Mouse (Mus musculus) CH12.LX (cell line): ENCODE data around the gene Palm2. TPM values are rescaled to one million over a fixed set of nuclear protein-coding genes. Genes with fewer than 3 reads are reported as not detected.

Source experiments
- DNase-seq: peaks from one replicate; pipeline ENCODE4 v3.0.0-alpha.2; 2013; ENCODE audit errors: extremely low read depth
- H3K27ac ChIP-seq: 2 replicates; pipeline ENCODE4 v1.5.1; 2012; ENCODE audit warnings: low read depth, mild to moderate bottlenecking, control low read depth, moderate library complexity; ENCODE audit not compliant: insufficient read depth
- H3K27me3 ChIP-seq: replicated peaks from 2 replicates; pipeline ENCODE3; 2012; ENCODE audit warnings: inconsistent platforms
- H3K36me3 ChIP-seq, 2 experiments: replicated peaks in 1 of 2; 2 replicates each; pipeline versions ENCODE3 to v1.6.1; 2012; ENCODE audit warnings: inconsistent platforms in 1 of 2, low read length in 1 of 2, mild to moderate bottlenecking in 1 of 2, mixed read lengths in 1 of 2, moderate library complexity in 1 of 2; ENCODE audit not compliant: control insufficient read depth in 1 of 2, insufficient read depth in 1 of 2
- H3K4me1 ChIP-seq, 2 experiments: 2 replicates each; pipeline ENCODE4 v1.6.1; 2012; ENCODE audit warnings: inconsistent platforms in 1 of 2, moderate library complexity in 1 of 2; ENCODE audit not compliant: insufficient read depth in 2 of 2, control insufficient read depth in 1 of 2
- H3K4me2 ChIP-seq: 2 replicates; pipeline ENCODE4 v1.6.1; 2012; ENCODE audit warnings: low read depth, mild to moderate bottlenecking, control low read depth; ENCODE audit not compliant: poor library complexity, insufficient read depth, severe bottlenecking
- H3K4me3 ChIP-seq, 3 experiments: fragments of 150-350 bp in 1 of 3; sonication (generic) in 1 of 3; replicated peaks in 1 of 3; 2 replicates each; pipeline versions ENCODE3 to v1.5.1; 2011 to 2012; ENCODE audit warnings: low read depth in 2 of 3, low read length in 2 of 3, mild to moderate bottlenecking in 2 of 3, moderate library complexity in 2 of 3, control low read depth in 1 of 3, improper control_type of control experiment in 1 of 3, inconsistent platforms in 1 of 3, mixed read lengths in 1 of 3; ENCODE audit not compliant: poor library complexity in 1 of 3
- H3K79me2 ChIP-seq: replicated peaks from 2 replicates; pipeline ENCODE4 v1.6.1; 2012; ENCODE audit warnings: mild to moderate bottlenecking, moderate library complexity; ENCODE audit not compliant: control insufficient read depth, poor library complexity, insufficient read depth, severe bottlenecking; ENCODE audit errors: extremely low read depth
- H3K9ac ChIP-seq: 2 replicates; pipeline ENCODE4 v1.6.1; 2012; ENCODE audit warnings: low read depth, mild to moderate bottlenecking, control low read depth, moderate library complexity; ENCODE audit not compliant: insufficient read depth
- H3K9me3 ChIP-seq: replicated peaks from 2 replicates; pipeline ENCODE3; 2012; ENCODE audit warnings: low read length, inconsistent platforms, mixed read lengths
- BHLHE40 ChIP-seq: IDR thresholded peaks from 2 replicates; pipeline ENCODE4 v1.6.1; 2011; ENCODE audit warnings: mild to moderate bottlenecking, low read depth, low read length, improper control_type of control experiment
- CHD2 ChIP-seq: IDR thresholded peaks from 2 replicates; pipeline ENCODE4 v1.6.1; 2011; ENCODE audit warnings: low read length, improper control_type of control experiment
- CTCF ChIP-seq, 2 experiments: IDR thresholded peaks in 1 of 2; conservative IDR thresholded peaks in 1 of 2; 2 replicates each; pipeline ENCODE4 v1.5.1; 2011 to 2012; ENCODE audit warnings: low read depth in 2 of 2, low read length in 2 of 2, improper control_type of control experiment in 1 of 2, inconsistent platforms in 1 of 2, mild to moderate bottlenecking in 1 of 2, moderate library complexity in 1 of 2
- ELF1 ChIP-seq: IDR thresholded peaks from 2 replicates; pipeline ENCODE4 v1.6.1; 2014; ENCODE audit warnings: low read depth, mild to moderate bottlenecking, inconsistent platforms, low read length, improper control_type of control experiment
- ETS1 ChIP-seq: conservative IDR thresholded peaks from 2 replicates; pipeline ENCODE4 v1.6.1; 2012; ENCODE audit warnings: low read depth, mild to moderate bottlenecking, inconsistent platforms, low read length, improper control_type of control experiment, moderate library complexity
- GABPA ChIP-seq: IDR thresholded peaks from 2 replicates; pipeline ENCODE4 v1.6.1; 2012; ENCODE audit warnings: low read depth, low read length, improper control_type of control experiment, inconsistent platforms; ENCODE audit not compliant: insufficient replicate concordance
- JUND ChIP-seq: conservative IDR thresholded peaks from 2 replicates; pipeline ENCODE4 v1.6.1; 2011; ENCODE audit warnings: low read depth, low read length, improper control_type of control experiment
- MAX ChIP-seq: IDR thresholded peaks from 2 replicates; pipeline ENCODE4 v1.6.1; 2011; ENCODE audit warnings: low read length, improper control_type of control experiment
- MAZ ChIP-seq: IDR thresholded peaks from 2 replicates; pipeline ENCODE4 v1.6.1; 2012; ENCODE audit warnings: low read depth, mild to moderate bottlenecking, inconsistent platforms, low read length, improper control_type of control experiment, moderate library complexity
- MEF2A ChIP-seq: IDR thresholded peaks from 2 replicates; pipeline ENCODE4 v1.6.1; 2014; ENCODE audit warnings: low read depth, mild to moderate bottlenecking, inconsistent platforms, low read length, improper control_type of control experiment, borderline replicate concordance
- MXI1 ChIP-seq: IDR thresholded peaks from 2 replicates; pipeline ENCODE4 v1.6.1; 2011; ENCODE audit warnings: mild to moderate bottlenecking, low read depth, low read length, improper control_type of control experiment
- MYC ChIP-seq: IDR thresholded peaks from 2 replicates; pipeline ENCODE4 v1.6.1; 2011; ENCODE audit warnings: low read depth, mild to moderate bottlenecking, improper control_type of control experiment, low read length
- NRF1 ChIP-seq: IDR thresholded peaks from 2 replicates; pipeline ENCODE4 v1.6.1; 2014; ENCODE audit warnings: low read depth, mild to moderate bottlenecking, inconsistent platforms, low read length, improper control_type of control experiment, moderate library complexity
- POLR2A ChIP-seq: IDR thresholded peaks from 2 replicates; pipeline ENCODE4 v1.6.1; 2011; ENCODE audit warnings: low read depth, mild to moderate bottlenecking, improper control_type of control experiment, low read length
- RAD21 ChIP-seq: IDR thresholded peaks from 2 replicates; pipeline ENCODE4 v1.6.1; 2011; ENCODE audit warnings: low read depth, mild to moderate bottlenecking, low read length, improper control_type of control experiment, moderate library complexity
- SIN3A ChIP-seq: IDR thresholded peaks from 2 replicates; pipeline ENCODE4 v1.6.1; 2012; ENCODE audit warnings: low read length, improper control_type of control experiment, inconsistent platforms
- SMC3 ChIP-seq: IDR thresholded peaks from 2 replicates; pipeline ENCODE4 v1.6.1; 2011; ENCODE audit warnings: low read depth, low read length, improper control_type of control experiment
- USF2 ChIP-seq: conservative IDR thresholded peaks from 2 replicates; pipeline ENCODE4 v1.6.1; 2011; ENCODE audit warnings: low read depth, low read length, improper control_type of control experiment
- ZKSCAN1 ChIP-seq: IDR thresholded peaks from 2 replicates; pipeline ENCODE4 v1.6.1; 2012; ENCODE audit warnings: low read depth, inconsistent platforms, low read length, improper control_type of control experiment, borderline replicate concordance
- dilution Hi-C: fragments of 300-500 bp; cut with MboI; formaldehyde crosslinking; loops from 2 replicates; pipeline ENCODE4 v1.14.3; 2020; ENCODE audit warnings: low sequenced_read_pairs; ENCODE audit not compliant: extremely low pct_unique_long_range_greater_than_20kb, extremely low pct_ligation_motif_present
- in situ Hi-C: fragments of 300-500 bp; cut with MboI; formaldehyde crosslinking; loops from 3 replicates; pipeline ENCODE4 v1.14.3; 2019; ENCODE audit warnings: low sequenced_read_pairs, low pct_ligation_motif_present, low pct_unique_long_range_greater_than_20kb, mixed read lengths
- polyA plus RNA-seq: library from polyadenylated mRNA; unstranded; fragments of >175 nt; gene quantifications from 2 replicates; pipeline ENCODE4 v1.2.1, GENCODE M21; 2012; ENCODE audit warnings: low read depth; ENCODE audit not compliant: insufficient read length
- total RNA-seq, 2 experiments: library from RNA; depleted of rRNA; stranded (reverse); fragments of 300-350 nt in 1 of 2; fragments of >200 nt in 1 of 2; gene quantifications; 2 replicates each; pipeline ENCODE4 v1.2.3; 2012 to 2014

The Palm2 gene
- total and polyA plus RNA-seq, 3 experiments, result not detected

- Histone ChIP-seq H3K36me3 (no peaks in the 10 kb centered on the region), H3K9ac (no peak within 1 kb of the TSS)
These were observed 283.3 kb downstream of the Palm2 start, which contains the start of gene Akap2 for GRCm38 (mm10) chr4:57717354-57717753. TSS of gene Akap2 (plus strand) at chr4:57717657.

GRCm38 (mm10) chr4:57719370-57719769, 285.3 kb downstream of the Palm2 start:
- dilution Hi-C loops, result no loop called here

More at GRCm38 (mm10) chr4:57717354-57717753, 283.3 kb downstream of the Palm2 start, which contains the start of gene Akap2:
- H3K4me2 ChIP-seq, result no peak within 1 kb of the TSS
- H3K4me3 ChIP-seq, result no peak within 1 kb of the TSS
- no peak for DNase-seq
- no peaks in the 10 kb centered on the region for H3K9me3 ChIP-seq
- H3K27me3 ChIP-seq, result no peaks in the 10 kb centered on the region
- dilution Hi-C loops, result no loop called here
- in situ Hi-C loops, result loop anchor here (5.0 kb wide), 1 partner anchor 40 kb away; no protein-coding TSS in a partner anchor
- H3K4me1 ChIP-seq, result peaks cover 3 to 29% of the 10 kb centered on the region in 2 experiments; a peak in 2 of 4 replicates
- H3K79me2 ChIP-seq, result no peaks in the 10 kb centered on the region
- H3K27ac ChIP-seq, result no peak within 1 kb of the TSS
- TF ChIP-seq SIN3A (no peak), MAX (no peak), ELF1 (no peak), ETS1 (no peak), RAD21 (no peak), GABPA (no peak), MXI1 (no peak), SMC3 (no peak), CTCF (conservative IDR thresholded peaks at IDR 0.05 in 1 of 2, IDR thresholded peaks at IDR 0.05 in 1 of 2; ENCODE audit: low read depth in 2 of 2, low read length in 2 of 2) (no peak), MEF2A (no peak), NRF1 (no peak), ZKSCAN1 (no peak), BHLHE40 (no peak), MYC (no peak), CHD2 (no peak), JUND (no peak), POLR2A (no peak)

More at GRCm38 (mm10) chr4:57719370-57719769, 285.3 kb downstream of the Palm2 start:
- Histone ChIP-seq H3K4me3 (no peak overlapping the region), H3K4me1 (peaks cover 8 to 35% of the 10 kb centered on the region in 2 experiments), H3K79me2 (no peaks in the 10 kb centered on the region), H3K9me3 (no peaks in the 10 kb centered on the region), H3K27me3 (no peaks in the 10 kb centered on the region), H3K27ac (no peak overlapping the region), H3K36me3 (no peaks in the 10 kb centered on the region), H3K9ac (no peak overlapping the region), H3K4me2 (no peak overlapping the region)
- in situ Hi-C loops, result loop anchor here (5.0 kb wide), 1 partner anchor 42 kb away; no protein-coding TSS in a partner anchor
- no peak for TF ChIP-seq MAZ
- peak; percentile 29 to 44 for TF ChIP-seq CTCF (conservative IDR thresholded peaks at IDR 0.05 in 1 of 2, IDR thresholded peaks at IDR 0.05 in 1 of 2; ENCODE audit: low read depth in 2 of 2, low read length in 2 of 2)
- TF ChIP-seq USF2, result no peak
- DNase-seq, result no peak
